Mouse (Mus musculus) embryonic facial prominence, embryonic 11.5 days (tissue): ENCODE results near the gene Olfr1134. TPM values are rescaled to one million over a fixed set of nuclear protein-coding genes. Genes with fewer than 3 reads are reported as not detected.

ENCODE experiments used
- polyA plus RNA-seq: library from polyadenylated mRNA; unstranded; fragments of >200 nt; fragmentation: Nextera tagmentation; extraction: Ambion mirVana; gene quantifications from 2 replicates; pipeline ENCODE4 v1.2.1, GENCODE M21; 2014

The Olfr1134 gene
- polyA plus RNA-seq, 1 experiment from 2014 or later = not detected

Other genes with a start within 250 kb of the Olfr1134 start
- not detected in 2 replicates for gene Olfr1123, start 241.8 kb downstream of the Olfr1134 start, polyA plus RNA-seq
- not detected in 2 replicates for gene Olfr1124, start 228.2 kb downstream of the Olfr1134 start, polyA plus RNA-seq
- not detected in 2 replicates for gene Olfr1126, start 204.5 kb downstream of the Olfr1134 start, polyA plus RNA-seq
- gene Pramel7, start 161.4 kb downstream of the Olfr1134 start, polyA plus RNA-seq = not detected in 2 replicates
- not detected in 2 replicates for gene Pramel6, start 151.9 kb downstream of the Olfr1134 start, polyA plus RNA-seq
- not detected in 2 replicates for gene Olfr153, start 126.7 kb downstream of the Olfr1134 start, polyA plus RNA-seq
- gene Olfr1128, start 112.9 kb downstream of the Olfr1134 start, polyA plus RNA-seq = not detected in 2 replicates
- not detected in 2 replicates for gene Olfr1129, start 84.6 kb downstream of the Olfr1134 start, polyA plus RNA-seq
- gene Olfr1130, start 52.2 kb downstream of the Olfr1134 start, polyA plus RNA-seq = not detected in 2 replicates
- not detected in 2 replicates for gene Olfr1131, start 31.4 kb downstream of the Olfr1134 start, polyA plus RNA-seq
- not detected in 2 replicates for gene Olfr1132, start 20.9 kb downstream of the Olfr1134 start, polyA plus RNA-seq
- gene Olfr1133, start 11.1 kb downstream of the Olfr1134 start, polyA plus RNA-seq = not detected in 2 replicates
- not detected in 2 replicates for gene Olfr1135, start 15.2 kb upstream of the Olfr1134 start, polyA plus RNA-seq
- gene Olfr1136, start 35.5 kb upstream of the Olfr1134 start, polyA plus RNA-seq = not detected in 2 replicates
- not detected in 2 replicates for gene Olfr1137, start 54.7 kb upstream of the Olfr1134 start, polyA plus RNA-seq
- not detected in 2 replicates for gene Olfr1138, start 81.5 kb upstream of the Olfr1134 start, polyA plus RNA-seq
- gene Olfr1140, start 85.3 kb upstream of the Olfr1134 start, polyA plus RNA-seq = not detected in 2 replicates
- not detected in 2 replicates for gene Olfr1141, start 95.5 kb upstream of the Olfr1134 start, polyA plus RNA-seq
- gene Olfr152, start 121.0 kb upstream of the Olfr1134 start, polyA plus RNA-seq = not detected in 2 replicates
- gene Olfr1143, start 142.1 kb upstream of the Olfr1134 start, polyA plus RNA-seq = 0.17 TPM in 1 of 2 replicates, not detected in the other
- gene Olfr1145, start 151.4 kb upstream of the Olfr1134 start, polyA plus RNA-seq = not detected in 2 replicates
- gene Olfr1148, start 172.1 kb upstream of the Olfr1134 start, polyA plus RNA-seq = not detected in 2 replicates
- gene Olfr1150-ps1, start 185.5 kb upstream of the Olfr1134 start, polyA plus RNA-seq = not detected in 2 replicates
- not detected in 2 replicates for gene Olfr1151, start 197.4 kb upstream of the Olfr1134 start, polyA plus RNA-seq
- not detected in 2 replicates for gene Olfr1152, start 208.0 kb upstream of the Olfr1134 start, polyA plus RNA-seq
- not detected in 2 replicates for gene Olfr1153, start 236.5 kb upstream of the Olfr1134 start, polyA plus RNA-seq
- not detected in 2 replicates for gene Olfr1154, start 246.7 kb upstream of the Olfr1134 start, polyA plus RNA-seq